Mouse (Mus musculus) c-Kit-positive CD71-positive TER-119-negative erythroid progenitor cells, embryonic 14.5 days (primary cell): ENCODE measurements at regions not wholly inside any gene's neighbourhood (a gene's known extent, or its start where the extent isn't known, plus 50 kb on each side); places are given as distances from the start of the nearest gene placed in this dataset.

Experiments
- DNase-seq: peaks from one replicate; pipeline ENCODE4 v3.0.0-alpha.2; 2013; ENCODE audit warnings: low read depth

DNA sequence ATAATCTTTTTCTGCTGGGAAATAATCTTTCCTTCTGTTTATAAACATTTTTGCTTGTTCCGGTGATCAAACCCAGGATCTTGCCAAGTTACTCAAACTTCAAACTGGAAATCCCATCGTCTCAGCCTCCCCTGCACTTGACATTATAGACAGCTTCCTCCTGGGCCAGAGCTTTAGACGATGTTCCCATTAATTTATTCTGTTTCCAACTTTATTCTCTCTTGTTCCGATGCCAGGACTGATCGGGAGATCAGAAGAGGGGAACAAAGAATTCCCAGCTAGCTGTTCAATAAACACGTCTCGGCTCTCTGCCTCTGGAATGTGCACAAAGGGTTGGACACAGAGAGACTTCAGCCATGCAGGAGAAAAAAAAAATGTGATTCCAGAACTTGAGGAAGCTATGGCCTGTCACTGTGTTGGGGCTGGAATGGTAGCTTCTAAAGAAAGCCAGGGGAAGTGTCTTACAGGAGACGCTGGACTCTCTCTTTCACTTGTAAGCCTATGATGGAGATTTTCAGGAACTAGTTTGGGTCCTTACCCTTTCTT, 281.5 kb upstream of the Hs6st1 start:
- no peak for DNase-seq

DNA sequence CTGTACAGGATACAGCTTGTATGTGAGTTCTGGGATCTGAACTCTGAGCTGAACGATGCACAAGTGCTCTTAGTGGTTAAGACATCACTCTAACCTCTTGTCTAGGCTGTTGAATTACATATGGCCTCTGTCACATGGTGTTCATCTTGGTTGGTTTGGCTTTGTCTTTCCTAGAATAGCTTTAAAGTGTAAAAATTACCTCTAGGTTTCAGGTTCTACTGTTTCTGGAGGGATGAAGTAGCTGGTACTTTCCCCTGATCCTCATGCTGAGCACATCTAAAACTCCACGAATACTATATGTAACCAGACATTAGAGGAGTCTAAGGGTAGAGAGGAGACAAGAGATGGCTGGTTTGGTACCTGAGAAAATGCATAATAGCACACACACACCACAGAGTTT, 271.1 kb upstream of the Hs6st1 start:
- DNase-seq = no peak

DNA sequence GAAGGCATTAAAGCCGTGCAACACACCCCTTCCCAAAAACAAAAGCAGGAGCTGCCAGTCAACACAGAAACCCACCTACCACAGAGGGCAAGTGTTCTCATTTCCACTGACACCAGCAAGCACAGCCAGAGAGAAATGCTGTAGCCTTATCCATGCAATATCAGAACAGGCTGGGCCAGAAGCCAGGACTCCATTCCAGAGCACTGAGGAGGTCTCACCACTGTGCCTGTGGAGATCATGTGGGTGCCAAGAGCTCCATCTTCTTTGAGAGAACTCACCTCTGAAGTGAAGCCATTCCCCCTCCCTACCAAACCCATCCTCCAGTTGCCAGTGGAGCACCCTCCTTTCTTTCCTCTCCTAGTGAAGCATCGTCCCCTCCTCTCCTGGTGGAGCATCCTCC, 270.7 kb upstream of the Hs6st1 start:
- DNase-seq = no peak

DNA sequence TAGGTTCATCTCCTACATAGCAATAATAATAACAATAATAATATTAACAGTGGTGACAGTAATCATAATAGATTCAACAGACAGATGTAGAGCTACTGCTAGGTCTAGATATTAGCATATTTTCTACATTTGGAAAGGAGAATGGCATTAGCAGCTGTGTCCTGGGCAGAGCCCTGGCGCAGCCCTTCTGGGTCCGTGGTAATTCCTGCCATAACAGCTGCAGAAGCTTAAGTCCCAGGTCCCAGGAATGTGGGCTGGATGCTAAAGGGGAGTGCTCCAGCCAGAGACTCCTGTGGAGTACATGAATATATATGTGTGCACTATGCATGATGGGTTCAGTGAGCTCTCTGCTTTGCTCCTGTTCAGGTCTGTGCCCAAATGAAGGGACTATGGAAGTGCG, 262.7 kb upstream of the Hs6st1 start:
- no peak for DNase-seq

- no peak for DNase-seq
Measured at GRCm38 (mm10) chr1:35806329-35806728, 261.9 kb upstream of the Hs6st1 start.

- no peak for DNase-seq
Measured at GRCm38 (mm10) chr1:35806731-35807130, 261.5 kb upstream of the Hs6st1 start.

DNA sequence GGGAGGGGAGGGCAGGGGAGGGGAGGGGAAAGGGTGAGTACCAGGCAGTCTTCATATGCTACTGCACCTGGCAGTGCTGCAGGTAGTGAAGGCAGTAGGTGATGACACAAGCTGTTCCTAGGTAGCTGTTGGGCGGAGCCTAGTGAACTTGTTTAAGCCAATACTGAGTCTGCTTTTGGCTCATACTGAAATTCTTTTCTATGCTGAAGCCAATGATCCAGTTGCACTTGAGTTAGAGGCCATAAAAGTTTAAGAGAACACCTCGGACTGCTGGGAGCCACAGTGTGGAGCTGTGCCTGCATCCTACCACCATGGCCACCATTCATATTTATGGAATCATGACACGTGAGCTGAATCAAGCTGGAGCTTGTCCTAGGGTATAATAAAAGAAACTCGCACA, 259.3 kb upstream of the Hs6st1 start:
- DNase-seq = no peak

DNA sequence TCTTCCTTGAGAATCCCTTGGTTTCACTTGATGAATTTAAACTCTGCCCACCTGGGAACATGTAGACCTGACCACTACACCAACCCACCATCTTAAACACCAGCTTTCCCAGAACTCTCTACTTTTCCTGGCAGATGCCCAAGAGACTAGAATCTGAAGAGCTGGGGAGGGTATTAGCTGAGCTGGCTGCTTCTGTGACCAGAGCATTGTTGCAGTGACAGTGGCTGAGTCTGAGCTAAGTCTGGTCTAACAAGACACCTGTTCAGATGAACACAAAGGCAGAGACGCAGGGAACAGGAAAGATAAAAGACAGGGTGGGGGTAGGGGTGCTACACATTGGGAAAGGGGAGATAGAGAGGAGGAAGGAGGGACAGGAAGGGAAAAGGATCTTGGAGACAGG, 258.9 kb upstream of the Hs6st1 start:
- no peak for DNase-seq

DNA sequence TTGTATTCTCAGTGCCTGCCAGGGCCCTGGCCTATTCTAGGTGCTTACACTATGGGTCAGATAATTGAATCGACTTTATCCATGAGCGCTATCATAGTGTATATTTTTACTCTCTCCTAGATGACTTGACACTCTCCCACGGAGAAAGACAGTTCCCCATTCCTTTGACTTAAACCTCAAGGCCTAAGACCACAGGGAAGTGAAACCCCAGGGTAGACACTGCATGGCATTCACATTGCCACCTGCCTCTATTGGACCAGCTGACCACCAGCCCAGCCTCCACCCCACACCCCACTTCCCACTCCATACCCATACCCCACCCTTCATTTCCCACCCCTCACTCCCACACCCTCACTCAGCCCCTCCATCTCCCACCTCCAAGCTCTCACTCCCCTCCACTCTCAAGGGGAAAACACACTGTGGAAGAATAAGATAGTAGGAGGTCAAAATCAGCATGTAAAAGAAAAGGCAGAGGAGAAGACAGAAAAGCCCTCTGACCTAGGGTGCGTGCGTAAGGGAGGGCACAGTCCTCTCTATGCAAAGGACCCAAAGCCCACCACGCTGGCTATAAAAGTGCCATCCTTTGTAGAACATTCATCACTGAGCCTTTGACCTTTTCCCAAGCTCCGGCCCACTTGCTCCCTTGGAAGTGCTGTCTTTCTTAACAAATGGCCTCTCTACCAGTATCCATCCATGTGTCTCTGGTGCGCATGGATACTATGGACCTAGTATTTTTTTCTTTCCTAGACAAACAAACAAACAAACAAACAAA, 257.4 kb upstream of the Hs6st1 start:
- DNase-seq = no peak

GRCm38 (mm10) chr1:35811380-35811779, 256.8 kb upstream of the Hs6st1 start:
- no peak for DNase-seq

DNA sequence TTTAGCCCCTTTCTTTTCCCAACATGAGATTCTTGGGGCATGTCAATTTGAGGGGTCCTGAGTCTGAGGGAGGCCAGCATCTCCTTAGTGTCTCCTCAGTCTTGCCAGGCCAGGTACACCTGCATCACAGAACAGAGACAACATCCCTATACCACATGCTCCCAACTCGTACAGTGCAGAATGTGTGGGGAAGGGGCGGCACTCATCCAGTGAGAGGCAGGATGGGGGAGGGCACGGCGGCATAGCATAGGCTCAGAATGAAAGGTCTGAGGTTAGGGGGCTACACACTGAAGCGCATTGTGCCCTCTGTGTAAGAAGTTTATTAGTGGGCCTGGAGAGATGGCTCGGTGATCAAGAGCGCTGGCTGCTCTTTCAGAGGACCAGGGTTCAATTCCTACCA, 256.4 kb upstream of the Hs6st1 start:
- DNase-seq = no peak

GRCm38 (mm10) chr1:35813625-35814024, 254.6 kb upstream of the Hs6st1 start:
- no peak for DNase-seq

GRCm38 (mm10) chr1:35814207-35814606, 254.0 kb upstream of the Hs6st1 start:
- no peak for DNase-seq

- DNase-seq = no peak
Measured at GRCm38 (mm10) chr1:35814751-35815150, 253.4 kb upstream of the Hs6st1 start.

DNA sequence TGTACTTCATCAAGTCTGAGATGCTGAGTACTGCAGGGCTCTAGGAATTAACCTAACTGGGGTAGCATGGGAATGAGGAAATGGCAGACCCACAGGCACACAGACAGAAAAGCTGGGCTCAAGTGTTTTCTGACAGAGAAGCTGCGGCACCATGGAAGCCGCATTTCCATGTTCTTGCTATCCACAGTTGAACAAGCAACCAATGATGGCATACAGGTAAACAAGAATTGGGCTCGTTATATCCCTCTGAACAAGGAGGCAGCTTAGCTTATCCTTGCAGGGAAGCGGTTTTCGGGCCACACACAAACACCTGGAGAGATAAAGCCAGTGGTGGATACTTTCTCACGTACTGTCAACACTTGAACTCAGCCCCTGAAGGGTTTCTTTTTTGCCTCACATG, 246.4 kb upstream of the Hs6st1 start:
- DNase-seq = no peak

- DNase-seq = no peak
Measured at GRCm38 (mm10) chr1:35822376-35823202, 245.6 kb upstream of the Hs6st1 start.

DNA sequence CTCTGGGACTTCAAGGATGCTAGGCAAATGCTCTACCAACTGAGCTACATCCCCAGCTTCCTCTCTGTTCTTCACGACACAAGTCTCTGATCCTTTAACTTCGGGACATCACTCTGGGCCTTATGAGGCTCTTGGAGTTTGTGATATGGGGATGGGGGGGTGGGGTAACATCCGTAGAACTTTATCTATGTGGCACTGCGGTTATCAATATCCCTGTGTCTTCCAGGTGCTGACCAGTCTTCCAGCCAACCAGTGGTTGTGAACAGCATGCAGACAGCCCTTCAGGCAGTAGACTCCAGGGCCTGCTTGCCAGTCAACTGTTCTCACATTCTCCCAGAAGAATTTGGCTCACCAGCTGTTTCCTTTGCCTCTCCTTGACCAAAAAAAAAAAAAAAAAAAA, 244.7 kb upstream of the Hs6st1 start:
- DNase-seq = no peak

DNA sequence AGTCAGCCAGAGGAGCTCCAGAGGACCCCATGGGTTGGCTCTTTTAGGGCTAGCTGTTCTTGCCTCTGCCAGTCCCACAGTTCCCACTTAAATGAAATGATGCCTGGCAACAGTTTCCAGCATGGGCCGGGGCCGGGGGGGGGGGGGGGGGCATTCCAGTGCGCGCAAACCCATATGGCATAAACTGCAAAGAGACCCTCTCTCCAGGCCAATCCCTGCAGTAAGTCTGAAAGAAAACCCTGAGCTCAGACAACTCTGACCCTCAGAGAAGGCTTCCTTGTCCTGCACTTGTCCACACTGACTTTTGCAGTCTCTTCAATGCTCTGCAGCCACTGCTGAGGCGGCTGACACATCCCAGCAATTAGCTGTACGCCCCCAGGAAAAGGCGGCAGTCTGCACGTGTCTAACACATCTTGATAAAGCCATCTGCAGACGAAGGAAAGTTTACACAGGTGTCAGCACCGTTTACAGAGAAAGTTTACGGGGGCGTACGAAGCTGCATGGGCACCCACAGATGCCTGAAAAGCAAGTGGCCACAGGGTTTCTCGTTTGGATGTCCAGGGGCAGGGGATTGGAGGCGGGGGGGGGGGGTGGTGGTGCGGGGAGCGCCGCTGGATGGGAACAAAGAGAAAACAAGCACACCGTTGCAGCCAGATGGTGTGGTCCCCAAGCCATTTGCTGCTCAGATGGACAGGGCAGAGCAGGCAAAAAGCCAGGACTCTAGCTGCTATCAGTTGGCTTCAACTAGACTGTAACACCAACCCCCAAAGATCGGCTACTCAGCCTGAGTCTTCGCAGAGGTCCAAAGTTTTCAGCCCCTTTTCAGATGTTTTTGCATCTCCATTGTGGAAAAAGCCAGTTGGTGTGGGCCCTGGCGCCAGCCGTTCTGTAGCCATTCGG, 244.0 kb upstream of the Hs6st1 start:
- DNase-seq = no peak

DNA sequence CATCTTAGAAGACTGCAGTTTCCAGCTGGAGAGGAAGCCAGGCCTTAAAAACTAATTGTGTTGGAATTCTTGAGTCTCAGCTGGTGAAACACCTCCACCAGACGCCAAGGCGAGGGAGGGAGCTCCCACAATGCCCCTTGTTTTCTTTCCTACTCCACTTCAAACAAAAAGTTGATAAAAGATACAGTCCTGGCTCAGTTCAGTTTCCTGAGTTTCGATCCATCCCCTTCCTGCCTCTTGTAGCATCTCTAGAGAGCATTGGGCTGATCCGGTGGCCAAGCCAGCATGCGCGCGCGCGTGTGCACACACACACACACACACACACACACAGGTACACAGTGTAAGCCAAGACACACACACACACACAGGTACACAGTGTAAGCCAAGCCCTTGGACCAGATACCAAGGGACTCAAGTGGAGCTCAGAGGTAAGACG, 242.7 kb upstream of the Hs6st1 start:
- DNase-seq = no peak

DNA sequence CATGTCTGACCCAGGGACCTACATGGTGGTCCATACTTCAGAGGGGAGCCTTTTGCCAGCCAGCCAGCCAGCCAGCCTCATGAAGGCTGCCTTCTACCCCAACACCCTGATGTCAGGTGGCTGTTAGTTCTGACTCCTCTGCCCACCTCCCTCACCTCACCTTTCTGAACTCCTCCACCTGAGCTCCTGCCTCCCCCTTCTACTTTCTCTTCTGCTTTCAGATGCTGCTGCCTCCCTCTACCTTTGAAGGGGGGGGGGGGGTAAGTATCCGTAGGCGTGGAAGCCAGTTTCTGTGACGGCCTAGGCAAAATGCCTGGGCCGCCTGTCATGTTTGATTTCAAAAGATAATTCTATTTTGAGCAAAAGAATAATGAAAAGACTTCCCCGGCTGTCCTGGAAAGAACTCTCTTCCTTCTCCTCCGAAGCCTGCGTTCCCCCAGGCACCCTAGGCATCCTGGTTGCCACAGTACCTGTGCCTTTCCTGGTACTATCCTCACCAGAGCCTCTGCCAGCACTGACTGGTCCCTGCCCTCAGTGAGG, 241.6 kb upstream of the Hs6st1 start:
- DNase-seq = no peak

DNA sequence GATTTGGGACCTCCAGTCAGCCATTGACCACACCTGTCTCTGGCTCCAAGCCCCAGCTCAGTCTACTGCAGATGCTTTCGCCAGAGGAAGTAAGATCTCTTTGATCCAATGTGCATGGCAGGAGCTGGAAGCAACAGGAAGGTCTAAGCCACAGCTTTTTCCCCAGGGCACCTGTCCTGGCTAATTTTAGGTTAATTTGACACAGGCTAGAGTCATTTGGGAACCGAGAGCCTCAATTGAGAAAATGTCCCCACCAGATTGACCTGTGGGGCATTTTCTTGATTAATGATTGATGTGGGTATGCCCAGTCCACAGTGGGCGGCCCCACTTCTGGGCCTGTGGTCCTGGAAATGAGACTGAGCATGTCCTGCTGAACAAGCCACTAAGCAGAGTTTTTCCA, 240.7 kb upstream of the Hs6st1 start:
- no peak for DNase-seq

- no peak for DNase-seq
Measured at GRCm38 (mm10) chr1:35834180-35834579, 234.0 kb upstream of the Hs6st1 start.
